Mouse (Mus musculus): ENCODE results near the gene Adora2a. TPM values are rescaled to one million over a fixed set of nuclear protein-coding genes. Genes with fewer than 3 reads are reported as not detected.

The Adora2a gene
- total and polyA plus RNA-seq, 3 experiments, result 0.04 TPM; not detected in 2

- no peak for TF ChIP-seq POLR2AphosphoS2 (IDR thresholded peaks at IDR 0.05; ENCODE audit: low read length)
- TF ChIP-seq SIN3A (IDR thresholded peaks at IDR 0.05; ENCODE audit: low read length), result peak; percentile 54
- TF ChIP-seq MXI1 (IDR thresholded peaks at IDR 0.05; ENCODE audit: low read depth, low read length), result no peak; the same call in 1 of the 2 replicates
- 0 out of 2 replicates have a peak, but pooled peaks have one; percentile 33 for TF ChIP-seq MAFK (IDR thresholded peaks at IDR 0.05; ENCODE audit: borderline replicate concordance, low read depth, low read length)
- TF ChIP-seq ELF1 (IDR thresholded peaks at IDR 0.05; ENCODE audit: low read depth, low read length), result 0 out of 2 replicates have a peak, but pooled peaks have one; percentile 10
- TF ChIP-seq UBTF (IDR thresholded peaks at IDR 0.05; ENCODE audit: borderline replicate concordance, insufficient read depth, low read depth, low read length), result no peak
- TF ChIP-seq RAD21 (IDR thresholded peaks at IDR 0.05; ENCODE audit: low read depth, low read length), result no peak
- TF ChIP-seq GATA1 (IDR thresholded peaks at IDR 0.05; ENCODE audit: low read depth, low read length), result peak; percentile 38; the same call in 1 of the 2 replicates
Measured at GRCm38 (mm10) chr10:75301195-75301806, 15.4 kb upstream of the Adora2a start (continued).

GRCm38 (mm10) chr10:75301937-75302336 lies 14.7 kb upstream of the Adora2a start:
- peaks cover 0 to 58% of the 10 kb centered on the region in 2 experiments; a peak in 2 of 4 replicates for H3K36me3 ChIP-seq (ENCODE audit: control insufficient read depth in 1 of 2, insufficient read depth in 2 of 2, low read length in 2 of 2)

GRCm38 (mm10) chr10:75302536-75302935 lies 14.1 kb upstream of the Adora2a start:
- Histone ChIP-seq H3K4me3 (ENCODE audit: control insufficient read depth in 1 of 2, insufficient read depth in 1 of 2, low read depth in 2 of 2, low read length in 2 of 2) (no peak overlapping the region), H3K36me3 (ENCODE audit: control insufficient read depth in 1 of 2, insufficient read depth in 2 of 2, low read length in 2 of 2) (peaks cover 0 to 63% of the 10 kb centered on the region in 2 experiments; a peak in 2 of 4 replicates), H3K27ac (ENCODE audit: control insufficient read depth, low read depth, low read length) (peak overlapping the region; percentile 92), H3K27me3 (ENCODE audit: control insufficient read depth in 1 of 2, insufficient read depth in 2 of 2, low read length in 2 of 2) (no peaks in the 10 kb centered on the region), H3K9ac (ENCODE audit: control insufficient read depth, low read depth, low read length, poor library complexity, severe bottlenecking) (peak overlapping the region; percentile 42), H3K9me3 (replicated peaks; ENCODE audit: insufficient read depth, low read length) (no peaks in the 10 kb centered on the region), H3K4me1 (ENCODE audit: control insufficient read depth in 1 of 2, insufficient read depth in 2 of 2, low read length in 2 of 2) (peaks cover 45 to 61% of the 10 kb centered on the region in 2 experiments), H3K79me2 (ENCODE audit: control insufficient read depth, insufficient read depth, low read length, poor library complexity) (no peaks in the 10 kb centered on the region)
- TF ChIP-seq MAX (IDR thresholded peaks at IDR 0.05; ENCODE audit: low read length) (no peak), MAZ (IDR thresholded peaks at IDR 0.05; ENCODE audit: low read depth, low read length) (no peak), MXI1 (IDR thresholded peaks at IDR 0.05; ENCODE audit: low read depth, low read length) (no peak), POLR2AphosphoS2 (IDR thresholded peaks at IDR 0.05; ENCODE audit: low read length) (no peak), USF2 (IDR thresholded peaks at IDR 0.05; ENCODE audit: borderline replicate concordance in 1 of 2, insufficient read depth in 1 of 2, low read depth in 1 of 2, low read length in 2 of 2) (no peak)
- DNase-seq (ENCODE audit: low read depth, low spot score), result no peak

More at GRCm38 (mm10) chr10:75301937-75302336, 14.7 kb upstream of the Adora2a start:
- Histone ChIP-seq H3K4me3 (ENCODE audit: control insufficient read depth in 1 of 2, insufficient read depth in 1 of 2, low read depth in 2 of 2, low read length in 2 of 2) (no peak overlapping the region), H3K4me1 (ENCODE audit: control insufficient read depth in 1 of 2, insufficient read depth in 2 of 2, low read length in 2 of 2) (peaks cover 45 to 56% of the 10 kb centered on the region in 2 experiments), H3K79me2 (ENCODE audit: control insufficient read depth, insufficient read depth, low read length, poor library complexity) (no peaks in the 10 kb centered on the region), H3K27ac (ENCODE audit: control insufficient read depth, low read depth, low read length) (peak overlapping the region; percentile 93), H3K9me3 (replicated peaks; ENCODE audit: insufficient read depth, low read length) (no peaks in the 10 kb centered on the region), H3K9ac (ENCODE audit: control insufficient read depth, low read depth, low read length, poor library complexity, severe bottlenecking) (peak overlapping the region; percentile 42), H3K27me3 (ENCODE audit: control insufficient read depth in 1 of 2, insufficient read depth in 2 of 2, low read length in 2 of 2) (no peaks in the 10 kb centered on the region)
- TF ChIP-seq TCF12 (IDR thresholded peaks at IDR 0.05; ENCODE audit: low read depth, low read length) (peak; percentile 94), ZNF384 (IDR thresholded peaks at IDR 0.05; ENCODE audit: low read depth, low read length) (no peak), GATA1 (IDR thresholded peaks at IDR 0.05; ENCODE audit: low read depth, low read length) (peak; percentile 98), SMC3 (IDR thresholded peaks at IDR 0.05; ENCODE audit: low read depth, low read length) (no peak), EP300 (IDR thresholded peaks at IDR 0.05; ENCODE audit: low read depth in 1 of 2, low read length in 2 of 2) (peak; percentile 95 to 97), SIN3A (IDR thresholded peaks at IDR 0.05; ENCODE audit: low read length) (peak; percentile 65), POLR2A (IDR thresholded peaks at IDR 0.05; ENCODE audit: control insufficient read depth in 1 of 2, insufficient read depth in 1 of 2, low read depth in 1 of 2, low read length in 2 of 2, poor library complexity in 1 of 2) (peak in 1 of 2 experiments; percentile 42; a peak in 1 of 4 replicates), ETS1 (IDR thresholded peaks at IDR 0.05; ENCODE audit: low read depth, low read length) (peak; percentile 88), MYC (IDR thresholded peaks at IDR 0.05; ENCODE audit: low read depth, low read length) (peak; percentile 75; the same call in 1 of the 2 replicates), RCOR1 (IDR thresholded peaks at IDR 0.05; ENCODE audit: low read depth, low read length) (peak; percentile 76), MEF2A (IDR thresholded peaks at IDR 0.05; ENCODE audit: extremely low read depth, insufficient replicate concordance, low read depth, low read length, poor library complexity, severe bottlenecking) (no peak), MAFK (IDR thresholded peaks at IDR 0.05; ENCODE audit: borderline replicate concordance, low read depth, low read length) (peak; percentile 45; the same call in 1 of the 2 replicates), CHD2 (IDR thresholded peaks at IDR 0.05; ENCODE audit: low read length) (no peak), JUND (IDR thresholded peaks at IDR 0.05; ENCODE audit: low read depth, low read length) (0 out of 2 replicates have a peak, but pooled peaks have one; percentile 49), TAL1 (IDR thresholded peaks at IDR 0.05; ENCODE audit: low read length) (peak; percentile 92), MAZ (IDR thresholded peaks at IDR 0.05; ENCODE audit: low read depth, low read length) (peak; percentile 75; the same call in 1 of the 2 replicates)
- DNase-seq (ENCODE audit: low read depth, low spot score), result peak; percentile 95
